Mouse (Mus musculus) liver, adult (tissue): Measurements from ENCODE around the gene Rasgrp2.
A peak's percentile ranks its signal among the peaks of the same experiment; 100 is the strongest.

Experiments
- GATA4 ChIP-seq: IDR thresholded peaks from 2 replicates; pipeline ENCODE4 v1.6.1; 2014; ENCODE audit warnings: mild to moderate bottlenecking, low read length; ENCODE audit not compliant: insufficient replicate concordance

Gene Rasgrp2

GRCm38 (mm10) chr19:6393637-6394036 lies 5.5 kb upstream of the Rasgrp2 start:
- TF ChIP-seq GATA4: no peak

- TF ChIP-seq GATA4: no peak
Measured at GRCm38 (mm10) chr19:6396237-6396636, 2.9 kb upstream of the Rasgrp2 start.

GRCm38 (mm10) chr19:6397582-6398249 lies 1.4 kb upstream of the Rasgrp2 start:
- TF ChIP-seq GATA4: no peak

GRCm38 (mm10) chr19:6398447-6399284 lies 474 bp upstream of the Rasgrp2 start:
- no peak for TF ChIP-seq GATA4

GRCm38 (mm10) chr19:6400096-6401086 lies 1.3 kb downstream of the Rasgrp2 start:
- TF ChIP-seq GATA4: no peak

- TF ChIP-seq GATA4: no peak
Measured at GRCm38 (mm10) chr19:6401131-6401815, 2.1 kb downstream of the Rasgrp2 start.

GRCm38 (mm10) chr19:6401951-6402350 lies 2.8 kb downstream of the Rasgrp2 start:
- peak; percentile 99 for TF ChIP-seq GATA4

- TF ChIP-seq GATA4: no peak
Measured at GRCm38 (mm10) chr19:6403869-6404268, 4.7 kb downstream of the Rasgrp2 start.

GRCm38 (mm10) chr19:6405433-6405832 lies 6.3 kb downstream of the Rasgrp2 start:
- TF ChIP-seq GATA4: no peak

- no peak for TF ChIP-seq GATA4
Measured at GRCm38 (mm10) chr19:6407109-6407508, 8.0 kb downstream of the Rasgrp2 start.

- no peak for TF ChIP-seq GATA4
Measured at GRCm38 (mm10) chr19:6407816-6408510, 8.8 kb downstream of the Rasgrp2 start.

GRCm38 (mm10) chr19:6408749-6409148 lies 9.6 kb downstream of the Rasgrp2 start:
- TF ChIP-seq GATA4: no peak

- no peak for TF ChIP-seq GATA4
Measured at GRCm38 (mm10) chr19:6409176-6409575, 10.0 kb downstream of the Rasgrp2 start.

- no peak for TF ChIP-seq GATA4
Measured at GRCm38 (mm10) chr19:6409936-6410335, 10.8 kb downstream of the Rasgrp2 start.

GRCm38 (mm10) chr19:6412798-6413197 lies 13.7 kb downstream of the Rasgrp2 start:
- TF ChIP-seq GATA4: no peak

GRCm38 (mm10) chr19:6415454-6415853 lies 16.3 kb downstream of the Rasgrp2 start:
- TF ChIP-seq GATA4: peak; percentile 68; the same call in 1 of the 2 replicates
